Mouse (Mus musculus) R1 (cell line): ENCODE results near the gene Zfp296.

Source experiments
- DNase-seq: peaks from one replicate; pipeline ENCODE4 v3.0.0-alpha.2; 2018; ENCODE audit warnings: low read depth, low spot score

Zfp296 gene

DNA sequence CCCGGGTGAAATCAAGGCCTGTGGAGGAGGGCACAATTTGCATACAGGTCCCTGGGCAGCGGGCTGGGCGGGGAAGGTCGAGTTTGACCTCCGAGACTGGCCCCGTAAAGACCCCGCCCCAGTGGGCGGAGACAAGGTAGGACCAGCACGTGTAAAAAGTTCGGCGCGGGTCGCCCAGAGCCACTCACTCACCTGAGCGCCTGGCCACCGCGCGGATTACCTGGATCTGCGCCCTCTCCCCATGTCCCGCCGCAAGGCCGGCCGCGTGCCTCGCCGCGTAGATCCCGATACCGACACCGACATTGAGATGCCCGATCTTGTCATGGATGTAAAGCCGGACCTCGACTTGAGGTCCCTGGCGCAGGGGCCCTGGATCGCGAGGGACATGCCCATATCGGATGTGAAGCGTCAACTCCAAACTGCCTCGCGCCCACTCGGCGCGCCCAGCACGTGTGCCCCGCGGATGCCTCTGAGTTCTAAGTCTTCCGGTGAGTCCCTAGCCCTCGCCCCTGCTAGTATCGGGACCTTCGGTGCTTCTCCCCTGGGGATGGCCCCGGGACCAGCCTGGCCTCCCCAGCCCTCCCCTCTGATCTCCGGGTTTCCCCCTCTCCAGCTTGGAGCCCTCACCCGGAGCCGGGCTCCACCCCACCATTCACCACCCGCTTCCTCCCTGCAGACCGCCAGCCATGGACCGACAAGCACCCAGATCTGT lies at the start of gene Zfp296, which contains the start of gene Gemin7:
TSS of gene Zfp296 (plus strand) at position 147 of the 712 bp plus-strand sequence.
TSS of gene Gemin7 (minus strand) at position 455 of the 712 bp plus-strand sequence.
- peak; percentile 89 for DNase-seq

GRCm38 (mm10) chr7:19531077-19531476 lies 46.0 kb upstream of the Zfp296 start:
- peak; percentile 82 for DNase-seq

DNA sequence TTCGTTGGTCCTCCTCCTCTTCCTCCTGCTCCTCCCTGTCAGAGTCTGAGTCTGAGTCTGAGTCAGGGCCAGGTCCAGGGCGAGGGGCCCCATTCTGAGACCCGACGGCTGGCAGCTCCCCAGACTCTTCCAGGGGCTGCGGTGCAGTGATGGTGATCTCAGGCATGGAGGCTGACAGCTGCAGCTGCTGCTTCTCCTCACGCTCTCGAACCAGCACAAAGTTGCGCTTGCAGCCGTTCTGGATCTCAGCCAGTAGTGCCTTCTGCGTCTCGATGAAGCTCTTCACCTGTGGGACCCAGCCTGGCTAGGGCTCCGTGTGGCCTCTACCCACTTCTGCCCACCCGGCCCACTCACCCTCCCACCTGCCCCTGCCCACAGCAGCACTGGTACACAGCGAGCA lies 44.8 kb upstream of the Zfp296 start:
- DNase-seq: no peak

- no peak for DNase-seq
These were observed 42.4 kb upstream of the Zfp296 start for GRCm38 (mm10) chr7:19534676-19535075.

GRCm38 (mm10) chr7:19540771-19541566 lies 36.1 kb upstream of the Zfp296 start:
- DNase-seq: no peak

DNA sequence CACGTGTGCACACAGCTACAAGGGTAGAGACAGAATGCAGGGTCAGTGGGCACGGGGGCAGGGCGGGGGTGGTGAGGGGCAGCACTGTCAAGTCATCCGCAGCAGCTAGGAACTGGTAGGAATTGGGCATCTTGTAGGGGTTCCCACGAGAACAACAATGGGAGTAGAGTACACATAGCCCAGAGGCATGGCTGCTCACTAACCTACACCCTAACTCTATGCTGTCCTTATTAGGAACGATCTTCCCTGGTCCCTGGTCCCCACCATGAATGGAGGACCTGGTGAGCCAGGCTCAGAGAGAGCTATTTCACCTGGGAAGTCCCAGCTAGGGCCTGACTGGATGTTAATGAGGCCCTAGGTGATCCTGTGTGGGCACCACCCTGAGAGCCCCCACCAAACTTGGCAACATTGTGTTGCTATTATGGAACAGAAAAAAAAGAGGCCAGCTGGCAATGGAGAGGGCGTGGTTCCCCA lies 35.4 kb upstream of the Zfp296 start:
- no peak for DNase-seq

- DNase-seq: no peak
These were observed 34.9 kb upstream of the Zfp296 start for GRCm38 (mm10) chr7:19542155-19542691.

DNA sequence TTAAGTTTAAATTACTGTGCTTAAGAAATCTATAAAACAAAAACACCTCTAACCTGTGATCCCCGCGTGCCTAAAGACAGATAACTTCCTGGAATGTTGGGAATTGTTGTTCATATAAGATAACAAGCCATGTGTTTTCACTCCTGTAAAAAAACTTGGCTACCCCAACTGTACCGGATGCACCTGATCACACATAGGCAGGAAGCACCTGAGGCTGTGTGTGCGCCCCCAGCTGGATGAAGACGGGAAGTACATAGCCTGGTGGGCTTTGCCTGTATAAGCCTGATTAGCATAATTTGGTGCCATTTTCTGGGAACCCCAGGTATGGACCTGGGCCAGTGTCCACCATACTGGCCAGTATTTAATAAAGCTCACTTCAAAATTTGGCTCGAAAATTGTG lies 33.5 kb upstream of the Zfp296 start:
- no peak for DNase-seq

DNA sequence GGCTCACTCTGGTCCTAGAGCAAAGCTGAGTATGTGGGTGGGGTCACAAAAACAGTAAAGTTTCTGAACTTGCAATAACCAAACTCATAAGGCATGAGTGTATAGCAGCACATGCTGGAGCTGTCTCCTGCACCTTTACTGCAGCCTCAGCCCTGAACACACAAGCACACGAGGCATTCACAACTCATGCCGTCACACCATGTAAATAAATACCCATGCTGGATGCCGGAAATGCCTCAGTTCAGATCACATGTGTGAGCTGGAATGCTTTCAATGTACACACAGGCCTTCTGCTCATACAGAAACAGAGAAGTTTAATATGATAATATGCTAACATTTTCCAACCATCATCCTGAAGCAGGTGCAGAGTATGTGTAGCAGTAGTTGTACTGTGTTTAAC lies 31.1 kb upstream of the Zfp296 start:
- DNase-seq: no peak

DNA sequence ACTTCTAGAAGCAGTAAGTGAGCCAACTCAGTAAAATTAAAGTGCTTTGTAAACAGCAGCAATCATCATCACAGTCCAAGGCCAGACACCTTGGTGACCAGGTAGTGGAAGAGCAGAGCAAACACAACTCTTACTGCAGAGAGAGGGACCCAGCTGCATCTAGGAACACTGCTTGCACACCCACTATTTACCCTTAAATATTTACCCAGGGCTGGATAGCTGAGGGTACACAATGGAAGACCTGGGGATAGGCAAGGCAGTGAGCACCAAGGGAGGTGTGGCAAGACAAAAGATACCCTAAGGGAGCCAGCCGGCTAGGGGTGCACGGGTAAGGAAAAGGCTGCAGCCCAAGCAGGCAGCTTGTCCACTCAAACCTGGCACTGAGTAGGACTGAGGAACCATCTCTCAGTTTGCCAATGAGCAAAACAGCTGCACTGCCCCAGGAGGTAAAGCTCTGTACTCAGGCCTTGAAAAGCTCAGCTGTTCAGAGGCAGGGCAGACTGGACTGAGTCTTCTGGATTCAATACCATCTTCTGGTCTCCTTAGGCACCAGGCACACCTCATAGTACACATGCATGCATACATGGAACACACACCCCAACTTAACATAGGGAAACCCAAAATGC lies 29.6 kb upstream of the Zfp296 start:
- DNase-seq: no peak

- no peak for DNase-seq
These were observed 27.7 kb upstream of the Zfp296 start for GRCm38 (mm10) chr7:19549394-19549793.

DNA sequence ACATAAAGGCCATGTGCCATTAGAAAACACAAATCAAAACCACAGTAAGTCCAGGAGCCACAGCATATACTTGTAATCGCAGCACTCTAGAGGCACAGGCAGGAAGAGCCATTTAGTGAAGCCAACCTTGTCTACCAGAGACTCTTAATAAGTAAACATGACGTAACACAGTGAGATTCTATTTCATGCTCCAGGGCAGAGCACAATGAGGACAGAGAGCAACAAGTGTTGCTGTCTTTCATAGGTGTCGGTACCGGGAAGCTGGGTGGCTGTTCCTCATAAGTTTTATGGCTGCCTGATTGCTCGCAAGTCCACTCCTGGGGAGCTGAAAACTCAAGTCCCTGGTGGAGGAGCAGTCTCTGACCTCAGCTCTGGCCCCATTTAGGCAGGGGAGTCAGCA lies 25.5 kb upstream of the Zfp296 start:
- no peak for DNase-seq

- no peak for DNase-seq
These were observed 24.6 kb upstream of the Zfp296 start for GRCm38 (mm10) chr7:19552443-19552842.

DNA sequence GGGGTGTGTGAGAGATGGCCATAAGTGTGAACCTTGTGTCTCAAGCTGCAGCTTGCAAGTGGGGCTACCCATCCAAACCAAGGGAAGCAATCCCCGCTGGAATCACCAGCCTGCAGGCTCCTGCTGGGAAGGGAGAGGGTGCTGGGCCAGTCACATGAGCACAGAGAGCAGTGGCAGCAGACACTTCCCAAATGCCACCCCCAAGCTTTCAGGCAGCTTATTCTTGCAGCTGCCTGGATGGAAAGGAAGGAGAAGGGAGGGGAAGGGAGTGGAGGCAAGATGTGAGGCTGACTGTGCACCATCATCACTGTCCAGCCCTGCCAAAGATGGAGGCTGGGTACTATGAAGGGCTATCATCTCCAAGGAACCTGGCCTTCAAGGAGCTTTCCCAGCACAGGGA lies 22.9 kb upstream of the Zfp296 start:
- no peak for DNase-seq

- DNase-seq: no peak
These were observed 20.0 kb upstream of the Zfp296 start for GRCm38 (mm10) chr7:19557086-19557485.

GRCm38 (mm10) chr7:19557982-19558900 lies 18.8 kb upstream of the Zfp296 start:
- DNase-seq: no peak

GRCm38 (mm10) chr7:19558965-19559364 lies 18.1 kb upstream of the Zfp296 start:
- DNase-seq: peak; percentile 67

GRCm38 (mm10) chr7:19560491-19561260 lies 16.4 kb upstream of the Zfp296 start:
- no peak for DNase-seq

- DNase-seq: no peak
These were observed 15.7 kb upstream of the Zfp296 start for GRCm38 (mm10) chr7:19561431-19561764.
